Mouse (Mus musculus): Measurements from ENCODE around the gene Ptgds.
A peak's percentile ranks its signal among the peaks of the same experiment; 100 is the strongest.

Ptgds gene

GRCm38 (mm10) chr2:25441067-25441466 is 28.8 kb downstream of the Ptgds start:
- no peak for DNase-seq

- peak; percentile 85 for DNase-seq
Measured at GRCm38 (mm10) chr2:25436286-25436820, 33.5 kb downstream of the Ptgds start.

- peak; percentile 88 for DNase-seq
Measured at GRCm38 (mm10) chr2:25434292-25434691, 35.6 kb downstream of the Ptgds start.

GRCm38 (mm10) chr2:25433101-25433500 is 36.7 kb downstream of the Ptgds start:
- DNase-seq, result peak; percentile 82

GRCm38 (mm10) chr2:25432326-25433098 is 37.3 kb downstream of the Ptgds start:
- DNase-seq, result peak; percentile 87

- DNase-seq, result peak; percentile 86
Measured at GRCm38 (mm10) chr2:25431308-25431855, 38.5 kb downstream of the Ptgds start.

- DNase-seq, result peak; percentile 90
Measured at GRCm38 (mm10) chr2:25430395-25431233, 39.2 kb downstream of the Ptgds start.

- peak; percentile 89 for DNase-seq
Measured at GRCm38 (mm10) chr2:25429435-25430180, 40.2 kb downstream of the Ptgds start.

- DNase-seq, result peak; percentile 99
Measured at GRCm38 (mm10) chr2:25428442-25429236, 41.2 kb downstream of the Ptgds start, which contains the start of gene Abca2. Abca2 (plus strand) TSS chr2:25428703.

GRCm38 (mm10) chr2:25427256-25427655 is 42.6 kb downstream of the Ptgds start:
- no peak for DNase-seq

- DNase-seq, result no peak
Measured at GRCm38 (mm10) chr2:25426721-25427191, 43.1 kb downstream of the Ptgds start.

GRCm38 (mm10) chr2:25425481-25425880 is 44.4 kb downstream of the Ptgds start:
- no peak for DNase-seq

- DNase-seq, result no peak
Measured at GRCm38 (mm10) chr2:25423626-25424025, 46.2 kb downstream of the Ptgds start.

- DNase-seq, result peak; percentile 95
Measured at GRCm38 (mm10) chr2:25422587-25423410, 47.0 kb downstream of the Ptgds start, which contains the start of gene Fut7. Fut7 (plus strand) TSS chr2:25423267.

GRCm38 (mm10) chr2:25421896-25422295 is 48.0 kb downstream of the Ptgds start:
- no peak for DNase-seq

- no peak for DNase-seq
Measured at GRCm38 (mm10) chr2:25417426-25417825, 52.4 kb downstream of the Ptgds start.
